Mouse (Mus musculus): ENCODE results near the gene Vipas39.

DNA sequence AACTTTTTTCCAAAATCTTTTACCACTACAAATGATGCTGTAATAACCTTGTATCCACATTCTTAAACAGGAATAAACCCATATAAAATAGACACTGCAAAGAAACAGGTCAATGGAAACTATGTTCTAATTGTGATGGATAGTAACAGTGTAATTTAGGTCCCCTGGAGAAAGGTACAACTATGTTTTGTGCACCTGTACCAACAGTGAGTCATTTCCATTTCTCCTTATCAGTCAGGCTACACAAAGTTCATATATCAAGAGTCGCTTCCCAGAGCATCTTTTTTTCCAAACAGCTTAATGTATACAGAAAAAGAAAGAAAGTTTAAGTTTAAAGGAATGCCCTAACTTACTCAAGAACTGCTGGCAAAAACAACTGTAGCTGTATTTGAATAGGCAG, 71.0 kb downstream of the Vipas39 start:
- TF ChIP-seq CTCF (IDR thresholded peaks at IDR 0.05; ENCODE audit: borderline replicate concordance, extremely low read depth, insufficient read depth, insufficient read length) = no peak
- no peak for TF ChIP-seq POLR2A (IDR thresholded peaks at IDR 0.05; ENCODE audit: borderline replicate concordance, extremely low read depth, insufficient read depth, insufficient read length, poor library complexity, severe bottlenecking)

All from brain, embryonic 14.5 days (tissue).